Mouse (Mus musculus): ENCODE measurements around the gene Oaz3.

Oaz3 gene

GRCm38 (mm10) chr3:94457055-94457454, 13.3 kb upstream of the Oaz3 start:
- no peak for DNase-seq (ENCODE audit: extremely low spot score, low spot score)

- DNase-seq (ENCODE audit: extremely low spot score, low spot score), result peak; percentile 86
These were observed 12.8 kb upstream of the Oaz3 start for GRCm38 (mm10) chr3:94456529-94457000.

- no peak for DNase-seq (ENCODE audit: extremely low spot score, low spot score)
These were observed 5.7 kb upstream of the Oaz3 start for GRCm38 (mm10) chr3:94449377-94449776.

- DNase-seq (ENCODE audit: extremely low spot score, low spot score), result peak; percentile 97
These were observed 641 bp downstream of the Oaz3 start, which contains the start of gene Mrpl9 for GRCm38 (mm10) chr3:94442951-94443596. Mrpl9 (plus strand) TSS chr3:94443318.

GRCm38 (mm10) chr3:94441182-94441581, 2.5 kb downstream of the Oaz3 start:
- DNase-seq (ENCODE audit: extremely low spot score, low spot score), result no peak

- no peak for DNase-seq (ENCODE audit: extremely low spot score, low spot score)
These were observed 7.3 kb downstream of the Oaz3 start for GRCm38 (mm10) chr3:94436420-94436819.

GRCm38 (mm10) chr3:94434305-94434704, 9.4 kb downstream of the Oaz3 start:
- no peak for DNase-seq (ENCODE audit: extremely low spot score, low spot score)

- no peak for DNase-seq (ENCODE audit: extremely low spot score, low spot score)
These were observed 12.7 kb downstream of the Oaz3 start for GRCm38 (mm10) chr3:94430980-94431379.

- peak; percentile 93 for DNase-seq (ENCODE audit: extremely low spot score, low spot score)
These were observed 30.6 kb downstream of the Oaz3 start, which contains the start of gene Tdrkh for GRCm38 (mm10) chr3:94413031-94413679. Tdrkh (plus strand) TSS chr3:94413273.

- DNase-seq (ENCODE audit: extremely low spot score, low spot score), result no peak
These were observed 31.2 kb downstream of the Oaz3 start for GRCm38 (mm10) chr3:94412530-94412929.

- no peak for DNase-seq (ENCODE audit: extremely low spot score, low spot score)
These were observed 38.2 kb downstream of the Oaz3 start for GRCm38 (mm10) chr3:94405561-94405960.

GRCm38 (mm10) chr3:94404366-94405054, 39.2 kb downstream of the Oaz3 start:
- DNase-seq (ENCODE audit: extremely low spot score, low spot score), result no peak

GRCm38 (mm10) chr3:94402451-94402850, 41.3 kb downstream of the Oaz3 start:
- no peak for DNase-seq (ENCODE audit: extremely low spot score, low spot score)

- DNase-seq (ENCODE audit: extremely low spot score, low spot score), result peak; percentile 33
These were observed 43.9 kb downstream of the Oaz3 start for GRCm38 (mm10) chr3:94399663-94400310.

GRCm38 (mm10) chr3:94398943-94399481, 44.7 kb downstream of the Oaz3 start:
- peak; percentile 55 for DNase-seq (ENCODE audit: extremely low spot score, low spot score)

GRCm38 (mm10) chr3:94398217-94398616, 45.5 kb downstream of the Oaz3 start, which contains the start of gene Lingo4:
Lingo4 (plus strand) TSS chr3:94398517.
- no peak for DNase-seq (ENCODE audit: extremely low spot score, low spot score)

- no peak for DNase-seq (ENCODE audit: extremely low spot score, low spot score)
These were observed 46.9 kb downstream of the Oaz3 start for GRCm38 (mm10) chr3:94396851-94397250.

GRCm38 (mm10) chr3:94396336-94396735, 47.4 kb downstream of the Oaz3 start:
- no peak for DNase-seq (ENCODE audit: extremely low spot score, low spot score)

GRCm38 (mm10) chr3:94393049-94393448, 50.7 kb downstream of the Oaz3 start:
- DNase-seq (ENCODE audit: extremely low spot score, low spot score), result no peak

GRCm38 (mm10) chr3:94392128-94392527, 51.6 kb downstream of the Oaz3 start:
- no peak for DNase-seq (ENCODE audit: extremely low spot score, low spot score)

GRCm38 (mm10) chr3:94391001-94391400, 52.7 kb downstream of the Oaz3 start:
- DNase-seq (ENCODE audit: extremely low spot score, low spot score), result no peak

Measured in neural tube, embryonic 10.5 days (tissue).